Mouse (Mus musculus) liver, embryonic 12.5 days (tissue): ENCODE results near the gene Cant1. TPM values are rescaled to one million over a fixed set of nuclear protein-coding genes. Genes with fewer than 3 reads are reported as not detected.

Experiments used
- ATAC-seq: fragments of 200-750 bp; cut with Nextera tagmentation; 2 replicates; pipeline ENCODE4 v1.8.0; 2017; ENCODE audit warnings: moderate number of reproducible peaks, mild to moderate bottlenecking, moderate library complexity
- H3K27ac ChIP-seq: fragments of 300-500 bp; sonication (generic); 2 replicates; pipeline ENCODE4 v1.5.1; 2016; ENCODE audit warnings: mild to moderate bottlenecking
- H3K27me3 ChIP-seq: fragments of 300-500 bp; sonication (generic); replicated peaks from 2 replicates; pipeline ENCODE4 v1.6.1; 2016; ENCODE audit warnings: mild to moderate bottlenecking, moderate library complexity
- H3K36me3 ChIP-seq: fragments of 300-500 bp; sonication (generic); 2 replicates; pipeline ENCODE4 v1.6.1; 2016; ENCODE audit warnings: mild to moderate bottlenecking, moderate library complexity
- H3K4me1 ChIP-seq: fragments of 300-500 bp; sonication (generic); 2 replicates; pipeline ENCODE4 v1.6.1; 2016
- H3K4me2 ChIP-seq: fragments of 300-500 bp; sonication (generic); 2 replicates; pipeline ENCODE4 v1.6.1; 2016; ENCODE audit warnings: mild to moderate bottlenecking, moderate library complexity
- H3K4me3 ChIP-seq: fragments of 300-500 bp; sonication (generic); 2 replicates; pipeline ENCODE4 v1.5.1; 2016; ENCODE audit warnings: mild to moderate bottlenecking, moderate library complexity
- H3K9ac ChIP-seq: fragments of 300-500 bp; sonication (generic); 2 replicates; pipeline ENCODE4 v1.6.1; 2016; ENCODE audit warnings: mild to moderate bottlenecking, moderate library complexity
- H3K9me3 ChIP-seq: fragments of 300-500 bp; sonication (generic); replicated peaks from 2 replicates; pipeline ENCODE4 v1.6.1; 2016; ENCODE audit warnings: mild to moderate bottlenecking, moderate library complexity
- WGBS: fragments of 180-500 bp; shearing (Covaris S2); methylation state at CpG from one replicate; pipeline ENCODE4 v1.1.7; 2016; ENCODE audit not compliant: insufficient replicate concordance; 5-methylcytosine and 5-hydroxymethylcytosine counted together
- polyA plus RNA-seq: library from polyadenylated mRNA; unstranded; fragments of >200 nt; fragmentation: Nextera tagmentation; extraction: Ambion mirVana; gene quantifications from 2 replicates; pipeline ENCODE4 v1.2.1, GENCODE M21; 2016

Gene Cant1
- polyA plus RNA-seq: 14.5 and 14.9 TPM in 2 replicates

- Histone ChIP-seq H3K36me3 (peaks cover 35% of the 10 kb centered on the region), H3K27ac (peak within 1 kb of the TSS; percentile 80), H3K4me2 (peak within 1 kb of the TSS; percentile 76), H3K4me3 (peak within 1 kb of the TSS; percentile 81), H3K27me3 (peaks cover 10% of the 10 kb centered on the region), H3K9ac (peak within 1 kb of the TSS; percentile 93), H3K4me1 (peaks cover 40% of the 10 kb centered on the region), H3K9me3 (no peaks in the 10 kb centered on the region)
- WGBS: under 1% methylated on average over 50 of the region's 50 CpGs
- peak; percentile 97 for ATAC-seq
These were observed at the start of gene Cant1 for GRCm38 (mm10) chr11:118418834-118419504. Gene Cant1 (minus strand): TSS chr11:118419086.

DNA sequence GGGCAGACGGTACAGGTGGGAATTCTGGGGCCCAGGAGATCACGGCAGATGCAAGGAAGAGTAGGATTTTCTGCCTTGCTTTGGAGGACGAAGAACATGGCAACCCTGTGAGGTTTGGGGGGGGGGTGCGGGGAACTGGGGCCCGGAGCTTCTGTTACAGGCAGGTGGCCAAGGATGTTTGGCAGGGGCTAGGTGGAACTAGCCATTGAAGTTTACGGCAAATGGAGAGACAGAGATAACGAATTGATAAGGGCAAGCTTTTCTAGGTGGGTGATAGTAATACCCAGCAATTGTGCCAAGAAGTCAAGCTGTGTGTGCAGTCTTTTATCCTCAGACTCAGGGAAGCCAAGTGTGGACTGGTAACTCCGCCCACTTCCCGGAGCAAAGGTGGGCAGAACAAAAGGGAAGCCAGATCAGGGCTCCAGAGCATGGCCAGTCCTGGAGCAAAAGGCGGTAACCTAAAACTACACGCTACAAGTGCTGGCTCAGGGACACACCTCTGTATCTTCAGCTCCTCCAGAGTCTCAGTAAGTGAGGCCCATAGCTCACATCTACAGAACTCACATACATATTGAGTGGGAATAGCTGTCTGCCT is 48.7 kb upstream of the Cant1 start:
- H3K4me3 ChIP-seq: no peak overlapping the region
- no peak overlapping the region for H3K4me2 ChIP-seq
- 52% methylated on average over 11 of the region's 11 CpGs for WGBS
- no peaks in the 10 kb centered on the region for H3K9me3 ChIP-seq
- no peak overlapping the region for H3K9ac ChIP-seq
- peaks cover 28% of the 10 kb centered on the region for H3K4me1 ChIP-seq
- ATAC-seq: no peak
- H3K27me3 ChIP-seq: no peaks in the 10 kb centered on the region
- H3K36me3 ChIP-seq: no peaks in the 10 kb centered on the region
- no peak overlapping the region for H3K27ac ChIP-seq

DNA sequence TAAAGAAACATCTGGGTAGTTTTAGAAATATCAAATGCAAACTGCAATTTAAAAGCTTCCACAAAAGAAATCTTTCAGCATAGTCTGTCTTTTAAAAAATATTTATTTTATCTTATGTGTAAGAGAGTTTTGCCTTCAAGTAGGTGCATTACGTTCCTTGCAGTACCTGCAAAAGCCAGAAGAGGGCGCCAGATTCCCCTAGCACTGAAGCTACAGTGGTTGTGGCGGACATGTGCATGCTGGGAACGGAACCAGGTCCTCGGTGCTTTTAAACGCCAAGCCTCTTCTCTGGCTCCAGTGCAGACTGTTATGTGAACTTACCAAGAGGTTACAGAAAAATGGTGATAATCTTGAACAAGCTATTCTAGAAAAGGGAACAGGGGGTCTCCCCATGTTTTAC is 41.4 kb upstream of the Cant1 start:
- Histone ChIP-seq H3K4me3 (no peak overlapping the region), H3K36me3 (no peaks in the 10 kb centered on the region), H3K9me3 (0 out of 2 replicates have a peak, but pooled peaks cover 4% of the 10 kb centered on the region), H3K27ac (no peak overlapping the region), H3K4me1 (peaks cover 8% of the 10 kb centered on the region), H3K9ac (no peak overlapping the region), H3K27me3 (0 out of 2 replicates have a peak, but pooled peaks cover 8% of the 10 kb centered on the region), H3K4me2 (no peak overlapping the region)
- no peak for ATAC-seq
- WGBS: 57% methylated on average over 6 of the region's 6 CpGs

- no peak overlapping the region for H3K9ac ChIP-seq
- H3K4me2 ChIP-seq: peak overlapping the region; percentile 24; the same call in 1 of the 2 replicates
- H3K27ac ChIP-seq: peak overlapping the region; percentile 49; the same call in 1 of the 2 replicates
- 0 out of 2 replicates have a peak, but pooled peaks cover 9% of the 10 kb centered on the region for H3K27me3 ChIP-seq
- no peak overlapping the region for H3K4me3 ChIP-seq
- H3K4me1 ChIP-seq: peaks cover 8% of the 10 kb centered on the region
- no peak for ATAC-seq
- H3K36me3 ChIP-seq: no peaks in the 10 kb centered on the region
- H3K9me3 ChIP-seq: 0 out of 2 replicates have a peak, but pooled peaks cover 4% of the 10 kb centered on the region
- whole genome bisulfite sequencing: 36% methylated on average over 3 of the region's 4 CpGs
These were observed 40.6 kb upstream of the Cant1 start for GRCm38 (mm10) chr11:118459536-118459935.

- Histone ChIP-seq H3K36me3 (no peaks in the 10 kb centered on the region), H3K27me3 (0 out of 2 replicates have a peak, but pooled peaks cover 9% of the 10 kb centered on the region), H3K4me3 (no peak overlapping the region), H3K4me1 (peaks cover 8% of the 10 kb centered on the region), H3K9me3 (0 out of 2 replicates have a peak, but pooled peaks cover 4% of the 10 kb centered on the region), H3K4me2 (peak overlapping the region; percentile 24; the same call in 1 of the 2 replicates), H3K27ac (peak overlapping the region; percentile 49), H3K9ac (no peak overlapping the region)
- WGBS: 22% methylated on average over 8 of the region's 8 CpGs
- peak; percentile 60 for ATAC-seq
These were observed 40.2 kb upstream of the Cant1 start for GRCm38 (mm10) chr11:118459051-118459450.

DNA sequence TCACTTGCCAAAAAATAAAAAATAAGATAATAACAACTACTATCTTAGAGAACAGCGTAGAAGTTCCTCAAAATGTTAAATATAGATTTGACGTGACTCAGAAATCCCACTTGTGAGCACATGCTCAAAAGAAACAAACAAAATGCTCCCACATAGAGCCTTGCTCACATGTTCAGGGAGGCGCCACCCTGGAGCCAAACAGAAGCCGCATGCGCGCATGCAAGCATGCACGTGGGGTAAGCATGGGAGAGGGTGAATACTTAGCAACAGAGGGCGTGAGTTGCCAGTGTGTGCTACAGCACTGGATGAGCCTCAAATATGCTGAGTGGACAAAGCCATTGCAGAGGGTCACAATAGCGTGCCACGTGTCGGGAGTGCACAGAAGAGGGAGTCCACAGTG is 38.1 kb upstream of the Cant1 start:
- H3K27ac ChIP-seq: no peak overlapping the region
- H3K27me3 ChIP-seq: 0 out of 2 replicates have a peak, but pooled peaks cover 9% of the 10 kb centered on the region
- 59% methylated on average over 11 of the region's 11 CpGs for WGBS
- peaks cover 8% of the 10 kb centered on the region for H3K4me1 ChIP-seq
- H3K4me3 ChIP-seq: no peak overlapping the region
- no peak overlapping the region for H3K4me2 ChIP-seq
- no peak overlapping the region for H3K9ac ChIP-seq
- 0 out of 2 replicates have a peak, but pooled peaks cover 4% of the 10 kb centered on the region for H3K9me3 ChIP-seq
- H3K36me3 ChIP-seq: no peaks in the 10 kb centered on the region
- ATAC-seq: no peak

DNA sequence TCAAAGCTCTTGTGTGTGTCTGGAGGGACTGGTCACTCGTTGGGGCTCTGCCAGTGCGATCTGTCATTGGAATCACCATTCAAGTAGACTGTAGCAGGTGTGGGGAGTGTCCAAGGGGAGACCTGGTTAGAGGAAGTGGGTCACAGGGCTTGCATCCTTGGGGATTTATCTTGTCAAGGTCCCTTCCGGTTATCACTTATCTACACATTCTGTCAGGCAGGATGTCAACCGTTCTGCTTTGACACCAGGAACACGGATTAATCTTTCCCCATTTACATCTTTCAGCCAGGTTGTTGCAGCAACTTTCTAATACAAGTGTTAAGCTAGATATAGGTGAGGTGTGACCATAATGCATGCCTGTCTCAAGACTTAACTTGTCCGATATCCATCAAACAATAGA is 36.9 kb upstream of the Cant1 start:
- H3K4me1 ChIP-seq: peaks cover 8% of the 10 kb centered on the region
- 0 out of 2 replicates have a peak, but pooled peaks cover 9% of the 10 kb centered on the region for H3K27me3 ChIP-seq
- H3K9ac ChIP-seq: no peak overlapping the region
- no peaks in the 10 kb centered on the region for H3K36me3 ChIP-seq
- no peak for ATAC-seq
- H3K27ac ChIP-seq: no peak overlapping the region
- no peak overlapping the region for H3K4me2 ChIP-seq
- no peak overlapping the region for H3K4me3 ChIP-seq
- 0 out of 2 replicates have a peak, but pooled peaks cover 4% of the 10 kb centered on the region for H3K9me3 ChIP-seq
- WGBS: 52% methylated on average over 6 of the region's 6 CpGs

DNA sequence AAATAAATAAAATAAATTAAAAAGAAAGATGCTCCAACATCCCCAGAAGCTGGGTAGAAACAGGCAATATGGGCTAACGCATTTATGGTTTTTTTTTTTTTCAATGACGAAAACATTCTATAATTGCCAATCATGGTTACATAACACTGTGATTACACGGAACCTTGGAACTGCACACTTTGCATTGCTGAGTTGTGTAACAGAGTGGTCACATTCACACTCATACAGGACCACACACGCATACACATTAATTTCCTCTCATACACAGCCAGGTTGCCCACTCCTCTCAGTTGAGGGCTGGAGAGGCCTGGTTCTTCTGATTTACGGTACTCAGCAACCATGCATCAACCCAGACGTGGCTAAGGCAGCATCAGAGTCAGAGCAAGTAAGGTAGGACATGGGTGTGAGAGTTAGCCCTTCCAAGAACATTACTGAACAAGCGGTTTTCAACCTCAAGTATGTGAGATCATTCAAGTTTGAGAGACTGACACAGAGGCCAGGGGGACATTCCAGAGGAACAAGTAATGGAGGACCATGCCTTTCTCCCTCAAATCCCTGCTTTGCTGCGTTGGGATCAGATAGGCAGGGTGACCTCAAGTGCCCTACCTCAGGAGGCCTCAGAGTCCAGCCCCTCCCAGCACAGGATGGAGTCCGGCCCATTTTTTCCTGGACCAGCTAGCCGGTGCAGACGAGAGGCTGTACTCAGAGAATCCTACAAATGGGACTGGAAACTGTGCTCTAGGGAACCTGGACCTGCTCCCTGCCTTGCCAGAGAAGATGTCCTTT is 35.2 kb upstream of the Cant1 start:
- Histone ChIP-seq H3K4me3 (no peak overlapping the region), H3K9me3 (no peaks in the 10 kb centered on the region), H3K4me1 (0 out of 2 replicates have a peak, but pooled peaks cover 3% of the 10 kb centered on the region), H3K4me2 (no peak overlapping the region), H3K27me3 (peaks cover 9% of the 10 kb centered on the region; the same call in 1 of the 2 replicates), H3K27ac (no peak overlapping the region), H3K9ac (no peak overlapping the region), H3K36me3 (no peaks in the 10 kb centered on the region)
- no peak for ATAC-seq
- 75% methylated on average over 11 of the region's 11 CpGs for WGBS

- H3K4me3 ChIP-seq: no peak overlapping the region
- H3K4me1 ChIP-seq: 0 out of 2 replicates have a peak, but pooled peaks cover 2% of the 10 kb centered on the region
- no peak overlapping the region for H3K4me2 ChIP-seq
- H3K27ac ChIP-seq: no peak overlapping the region
- H3K9ac ChIP-seq: no peak overlapping the region
- no peaks in the 10 kb centered on the region for H3K9me3 ChIP-seq
- WGBS: 59% methylated on average over 2 of the region's 2 CpGs
- ATAC-seq: no peak
- H3K36me3 ChIP-seq: no peaks in the 10 kb centered on the region
- peaks cover 9% of the 10 kb centered on the region; the same call in 1 of the 2 replicates for H3K27me3 ChIP-seq
These were observed 34.1 kb upstream of the Cant1 start for GRCm38 (mm10) chr11:118452955-118453354.

GRCm38 (mm10) chr11:118451211-118451610 is 32.3 kb upstream of the Cant1 start:
- H3K4me2 ChIP-seq: no peak overlapping the region
- H3K27me3 ChIP-seq: peaks cover 9% of the 10 kb centered on the region; the same call in 1 of the 2 replicates
- H3K27ac ChIP-seq: no peak overlapping the region
- no peak overlapping the region for H3K9ac ChIP-seq
- no peaks in the 10 kb centered on the region for H3K9me3 ChIP-seq
- H3K4me3 ChIP-seq: no peak overlapping the region
- 68% methylated on average over 6 of the region's 6 CpGs for WGBS
- H3K4me1 ChIP-seq: no peaks in the 10 kb centered on the region
- H3K36me3 ChIP-seq: no peaks in the 10 kb centered on the region
- no peak for ATAC-seq

GRCm38 (mm10) chr11:118448385-118448784 is 29.5 kb upstream of the Cant1 start:
- 78% methylated on average over 8 of the region's 8 CpGs for WGBS
- no peak overlapping the region for H3K4me3 ChIP-seq

More at GRCm38 (mm10) chr11:118448385-118448784, 29.5 kb upstream of the Cant1 start:
- H3K9ac ChIP-seq: no peak overlapping the region
- H3K4me2 ChIP-seq: no peak overlapping the region
- H3K36me3 ChIP-seq: no peaks in the 10 kb centered on the region
- no peak for ATAC-seq
- H3K27me3 ChIP-seq: peaks cover 17% of the 10 kb centered on the region
- H3K4me1 ChIP-seq: no peaks in the 10 kb centered on the region
- no peaks in the 10 kb centered on the region for H3K9me3 ChIP-seq
- H3K27ac ChIP-seq: no peak overlapping the region
